Mouse (Mus musculus) MEL (cell line): ENCODE measurements at regions not wholly inside any gene's neighbourhood (a gene's known extent, or its start where the extent isn't known, plus 50 kb on each side); places are given as distances from the start of the nearest gene placed in this dataset.

Experiments
- BHLHE40 ChIP-seq: IDR thresholded peaks from 2 replicates; pipeline ENCODE4 v1.6.1; 2012; ENCODE audit warnings: low read depth, mild to moderate bottlenecking, inconsistent platforms, low read length, improper control_type of control experiment, borderline replicate concordance
- EP300 ChIP-seq, 2 experiments: IDR thresholded peaks; 2 replicates each; pipeline ENCODE4 v1.6.1; 2011; ENCODE audit warnings: improper control_type of control experiment in 2 of 2, low read length in 2 of 2, low read depth in 1 of 2, mild to moderate bottlenecking in 1 of 2

GRCm38 (mm10) chr10:98703642-98704293 is 210.4 kb upstream of the Atp2b1 start:
- no peak for TF ChIP-seq EP300 (IDR thresholded peaks at IDR 0.05; ENCODE audit: low read depth in 1 of 2, low read length in 2 of 2)
- TF ChIP-seq BHLHE40 = no peak
